Mouse (Mus musculus) heart, postnatal 0 days (tissue): Measurements from ENCODE around the gene Cc2d1b.

Experiments used
- CTCF ChIP-seq: IDR thresholded peaks from 2 replicates; pipeline ENCODE4 v1.5.1; 2016; ENCODE audit warnings: antibody characterized with exemption, control low read depth, low read depth
- EP300 ChIP-seq: IDR thresholded peaks from 2 replicates; pipeline ENCODE4 v1.6.1; 2016; ENCODE audit warnings: antibody characterized with exemption, low read depth

DNA sequence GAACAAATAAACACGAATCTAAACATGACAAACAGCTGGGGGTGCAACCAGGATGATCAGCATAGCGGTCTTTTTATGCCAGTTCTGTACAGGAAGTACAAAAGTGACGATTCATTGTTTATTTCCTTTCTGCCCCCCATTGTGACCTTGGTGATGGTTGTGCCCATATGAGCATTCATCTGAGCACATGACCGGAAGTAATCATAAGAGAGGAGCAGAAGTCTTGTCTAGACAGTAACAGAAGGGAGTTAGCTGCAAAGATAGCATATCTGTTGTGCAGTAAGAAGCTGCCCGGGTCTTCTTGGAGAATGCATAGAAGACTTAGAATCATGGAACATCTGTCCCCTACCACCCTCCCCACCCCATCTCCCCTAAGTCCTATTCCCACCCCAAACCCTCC is 19.0 kb downstream of the Cc2d1b start:
- TF ChIP-seq CTCF (no peak), EP300 (no peak)
